Mouse (Mus musculus) macrophage (primary cell): ENCODE measurements around the gene Ctbp2. TPM values are rescaled to one million over a fixed set of nuclear protein-coding genes. Genes with fewer than 3 reads are reported as not detected.

ENCODE experiments used
- H3K27ac ChIP-seq: fragments of 350-480 bp; formaldehyde crosslinking; 2 replicates; pipeline ENCODE4 v1.9.0; 2021
- H3K36me3 ChIP-seq: fragments of 350-480 bp; formaldehyde crosslinking; 2 replicates; pipeline ENCODE4 v1.9.0; 2021; ENCODE audit errors: inconsistent target
- H3K4me3 ChIP-seq: fragments of 350-480 bp; formaldehyde crosslinking; 2 replicates; pipeline ENCODE4 v1.9.0; 2021; ENCODE audit errors: inconsistent target
- H3K79me2 ChIP-seq: fragments of 350-480 bp; formaldehyde crosslinking; 2 replicates; pipeline ENCODE4 v1.9.0; 2021; ENCODE audit errors: inconsistent target
- WGBS: methylation state at CpG from one replicate; pipeline ENCODE4 v1.1.7; 2026; ENCODE audit warnings: inconsistent platforms; ENCODE audit not compliant: missing documents; 5-methylcytosine and 5-hydroxymethylcytosine counted together
- polyA plus RNA-seq: library from polyadenylated mRNA; stranded (reverse); fragments of 250-400 nt; gene quantifications from 3 replicates; pipeline ENCODE4 v1.2.4, GENCODE M21; 2018; ENCODE audit warnings: inconsistent platforms
- total RNA-seq, 78 experiments: library from RNA; depleted of rRNA; stranded (reverse); fragments of 250-400 nt; gene quantifications; 1 replicate in 9 of 78; 2 replicates in 24 of 78; 3 replicates in 43 of 78; 4 replicates in 2 of 78; pipeline ENCODE4 v1.2.4; 2018; ENCODE audit warnings: inconsistent platforms in 56 of 78

Gene Ctbp2
- 100 to 1,000 TPM in 5 of 26 experiments, 10 to 100 TPM in 21; 39.6 to 123 (median 79.2) TPM for total RNA-seq (2018; cell fraction: chromatin; rRNA removed)
- 10 to 100 TPM; 28.9 to 55.4 (median 40.6) TPM for total RNA-seq (2018; cell fraction: cytosol; rRNA removed)
- total RNA-seq (2018; cell fraction: nucleus; rRNA removed): 100 to 1,000 TPM in 1 of 26 experiments, 10 to 100 TPM in 25; 26.8 to 103 (median 56.2) TPM
- polyA plus RNA-seq: 29.4 to 52.3 TPM (median 34.1 TPM) in 3 replicates

DNA sequence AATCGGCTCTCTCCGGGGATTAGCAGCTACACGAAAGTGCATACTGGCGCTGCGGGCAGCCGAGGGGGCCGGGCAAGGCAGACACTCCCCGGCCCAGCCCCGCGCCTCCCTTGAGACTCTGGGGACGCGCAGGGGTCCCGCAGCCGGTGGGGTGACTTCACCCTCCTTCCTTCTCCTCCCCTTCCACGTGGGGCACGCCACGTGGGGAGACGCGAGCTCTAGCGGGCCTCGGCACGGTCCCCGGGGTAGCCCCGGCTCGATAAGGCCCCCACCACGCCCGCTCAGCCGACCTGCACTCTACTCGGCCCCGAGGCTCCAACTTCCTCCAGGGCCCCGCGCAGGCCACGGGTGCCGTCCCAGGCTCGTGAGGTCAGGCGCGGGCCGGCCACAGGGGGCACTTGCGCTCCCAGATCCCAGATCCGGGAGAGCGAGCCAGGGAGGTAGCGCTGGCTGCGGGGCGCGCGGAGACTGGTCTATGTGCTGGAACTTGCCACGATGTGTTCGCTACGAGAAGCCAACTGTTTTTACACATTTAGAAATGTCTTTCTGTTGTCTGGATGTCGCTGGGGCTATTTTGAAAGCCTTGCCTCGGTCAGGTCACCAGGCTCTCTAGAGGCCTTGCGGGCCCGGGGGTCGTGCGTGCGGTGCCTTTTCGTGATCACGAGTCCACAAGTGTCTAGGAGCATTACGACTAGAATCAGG, at the start of gene Ctbp2:
TSS of gene Ctbp2 (minus strand) at position 356 of the 702 bp plus-strand sequence.
- 1% methylated on average over 59 of the region's 59 CpGs for WGBS
- no peaks in the 10 kb centered on the region for H3K36me3 ChIP-seq
- peaks cover 24% of the 10 kb centered on the region for H3K79me2 ChIP-seq
- H3K27ac ChIP-seq: peak within 1 kb of the TSS; percentile 76
- peak within 1 kb of the TSS; percentile 48 for H3K4me3 ChIP-seq

- WGBS: 84% methylated on average over 4 of the region's 4 CpGs
- H3K36me3 ChIP-seq: no peaks in the 10 kb centered on the region
- no peaks in the 10 kb centered on the region for H3K79me2 ChIP-seq
- H3K27ac ChIP-seq: no peak overlapping the region
- H3K4me3 ChIP-seq: no peak overlapping the region
Observed at GRCm38 (mm10) chr7:133171403-133172032, 47.4 kb upstream of the Ctbp2 start.

DNA sequence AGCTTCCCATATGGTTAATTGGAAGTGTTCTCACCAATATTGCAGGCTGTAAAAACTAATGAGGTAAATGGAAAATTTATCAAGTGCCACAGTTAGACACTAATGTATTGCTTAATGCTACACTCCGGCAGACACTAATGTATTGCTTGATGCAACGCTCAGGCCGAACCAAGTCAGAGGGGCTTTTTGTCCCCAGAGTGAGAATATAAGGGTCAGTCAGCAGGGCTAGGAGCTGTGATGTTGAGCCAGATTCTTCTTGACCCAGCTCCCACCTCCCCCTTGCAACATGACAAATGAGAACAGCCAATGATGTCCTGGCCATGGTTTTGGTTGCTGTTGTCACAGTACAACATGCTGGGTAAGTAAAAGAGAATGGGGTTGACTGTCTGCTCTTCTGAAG, 44.8 kb upstream of the Ctbp2 start:
- Histone ChIP-seq H3K4me3 (no peak overlapping the region), H3K79me2 (no peaks in the 10 kb centered on the region), H3K27ac (no peak overlapping the region), H3K36me3 (no peaks in the 10 kb centered on the region)
- 100% methylated on average over 3 of the region's 3 CpGs for WGBS

- Histone ChIP-seq H3K36me3 (no peaks in the 10 kb centered on the region), H3K79me2 (no peaks in the 10 kb centered on the region), H3K27ac (no peak overlapping the region), H3K4me3 (no peak overlapping the region)
- 89% methylated on average over 2 of the region's 2 CpGs for WGBS
Observed at GRCm38 (mm10) chr7:133167903-133168302, 43.7 kb upstream of the Ctbp2 start.

- Histone ChIP-seq H3K4me3 (no peak overlapping the region), H3K27ac (no peak overlapping the region), H3K79me2 (no peaks in the 10 kb centered on the region), H3K36me3 (no peaks in the 10 kb centered on the region)
- 53% methylated on average over 2 of the region's 2 CpGs for WGBS
Observed at GRCm38 (mm10) chr7:133164770-133165169, 40.6 kb upstream of the Ctbp2 start.

DNA sequence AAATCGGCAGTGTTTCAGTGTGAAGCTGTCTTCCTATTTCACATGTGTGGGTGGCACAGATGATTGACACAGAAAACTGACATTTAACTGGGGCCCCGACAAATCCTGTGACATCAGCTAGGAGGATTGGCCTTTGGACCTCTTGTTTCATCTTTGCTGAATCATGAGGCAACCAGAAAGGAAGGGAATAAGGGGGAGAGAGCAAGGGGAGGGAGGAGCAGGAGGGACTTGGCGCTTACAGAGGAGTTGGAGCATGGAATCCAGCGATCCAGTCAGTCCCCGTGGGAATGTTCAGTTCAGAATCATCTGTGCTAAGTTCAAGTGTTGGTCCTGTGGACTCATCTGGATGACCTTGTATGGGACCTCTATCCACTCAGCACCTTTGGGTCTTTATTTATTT, 38.9 kb upstream of the Ctbp2 start:
- H3K36me3 ChIP-seq: no peaks in the 10 kb centered on the region
- no peak overlapping the region for H3K4me3 ChIP-seq
- no peaks in the 10 kb centered on the region for H3K79me2 ChIP-seq
- WGBS: 79% methylated on average over 5 of the region's 5 CpGs
- no peak overlapping the region for H3K27ac ChIP-seq

- 0% methylated on average over 2 of the region's 2 CpGs for WGBS
- Histone ChIP-seq H3K79me2 (no peaks in the 10 kb centered on the region), H3K4me3 (no peak overlapping the region), H3K27ac (no peak overlapping the region), H3K36me3 (no peaks in the 10 kb centered on the region)
Observed at GRCm38 (mm10) chr7:133162131-133162530, 38.0 kb upstream of the Ctbp2 start.

DNA sequence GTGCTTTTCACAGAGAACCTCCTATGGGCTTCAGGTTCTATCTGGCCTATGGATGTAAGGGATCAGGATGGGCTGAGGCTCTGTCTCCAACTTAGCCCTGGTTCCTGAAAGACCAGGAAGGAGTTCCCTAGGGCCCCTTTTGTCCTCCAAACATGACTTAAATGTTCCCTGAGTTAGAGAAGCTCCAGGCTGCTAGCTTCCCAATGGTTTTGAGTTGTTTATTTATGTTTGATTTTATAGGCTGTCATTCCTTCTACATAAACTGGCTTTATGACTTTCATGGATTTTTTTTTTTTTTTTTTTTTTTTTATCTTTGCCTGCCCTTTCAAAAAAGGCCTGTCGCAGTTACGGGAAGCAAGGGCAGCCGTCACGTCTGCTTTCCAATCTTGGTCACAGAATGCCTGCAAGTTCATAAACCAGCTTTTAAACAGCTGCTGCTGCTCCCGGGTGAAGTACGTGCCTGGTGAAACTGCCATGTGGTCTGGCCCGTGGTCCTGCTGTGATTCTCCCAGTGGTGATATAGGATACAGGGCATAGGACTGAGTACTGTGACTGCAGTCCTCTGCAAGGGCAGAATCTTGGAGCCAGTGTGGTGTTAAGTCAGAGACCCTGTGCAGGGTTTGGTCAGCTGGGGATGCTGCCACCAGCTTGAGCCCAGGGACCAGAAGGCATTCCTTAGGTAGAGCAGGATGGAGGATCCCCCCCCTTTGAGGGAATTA, 37.4 kb upstream of the Ctbp2 start:
- Histone ChIP-seq H3K36me3 (no peaks in the 10 kb centered on the region), H3K27ac (no peak overlapping the region), H3K79me2 (no peaks in the 10 kb centered on the region), H3K4me3 (no peak overlapping the region)
- 78% methylated on average over 7 of the region's 7 CpGs for WGBS

DNA sequence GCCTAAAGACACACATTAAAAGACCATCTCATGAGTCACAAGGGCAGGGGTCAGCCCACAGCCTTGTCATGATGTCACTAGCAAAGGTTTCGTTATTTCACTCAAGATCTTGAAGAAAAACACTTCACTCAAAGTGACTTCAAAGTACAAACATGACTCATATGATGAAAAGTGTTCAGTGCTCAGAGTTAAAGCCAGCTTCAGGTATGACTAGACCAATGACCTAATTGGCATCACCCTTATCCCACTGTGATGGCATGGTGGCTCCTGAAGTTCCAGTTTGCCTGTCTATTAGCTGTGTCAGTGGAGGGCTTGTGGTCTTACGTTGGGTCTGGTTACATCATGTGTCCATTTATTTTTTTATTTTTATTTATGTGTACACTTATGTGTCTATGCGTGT, 35.4 kb upstream of the Ctbp2 start:
- 96% methylated on average over 3 of the region's 3 CpGs for WGBS
- no peaks in the 10 kb centered on the region for H3K79me2 ChIP-seq
- no peak overlapping the region for H3K4me3 ChIP-seq
- H3K36me3 ChIP-seq: no peaks in the 10 kb centered on the region
- no peak overlapping the region for H3K27ac ChIP-seq

DNA sequence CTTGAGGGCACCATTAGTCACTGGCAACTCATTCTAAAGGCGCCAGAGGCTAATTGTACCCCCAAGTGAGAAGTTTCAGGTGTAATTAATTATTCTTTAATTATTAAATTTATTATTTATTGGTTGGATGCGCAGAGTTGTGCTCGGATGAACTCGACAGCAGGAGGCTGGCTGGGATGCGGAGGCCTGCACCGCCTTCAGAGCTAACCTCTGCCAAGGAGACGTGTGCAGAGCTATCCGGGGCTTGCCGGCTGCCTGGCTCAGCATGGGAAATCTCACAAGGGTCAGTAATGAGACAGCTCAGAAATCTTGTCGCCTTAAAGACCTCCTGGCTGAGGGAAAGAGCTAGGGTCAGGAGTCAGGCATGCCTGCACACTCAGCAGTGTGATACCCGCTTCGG, 31.5 kb upstream of the Ctbp2 start:
- H3K36me3 ChIP-seq: no peaks in the 10 kb centered on the region
- no peaks in the 10 kb centered on the region for H3K79me2 ChIP-seq
- WGBS: 92% methylated on average over 12 of the region's 12 CpGs
- H3K4me3 ChIP-seq: no peak overlapping the region
- no peak overlapping the region for H3K27ac ChIP-seq

GRCm38 (mm10) chr7:133154846-133155245, 30.7 kb upstream of the Ctbp2 start:
- Histone ChIP-seq H3K79me2 (no peaks in the 10 kb centered on the region), H3K4me3 (no peak overlapping the region), H3K27ac (no peak overlapping the region), H3K36me3 (no peaks in the 10 kb centered on the region)
- WGBS: 93% methylated on average over 6 of the region's 6 CpGs

- H3K4me3 ChIP-seq: no peak overlapping the region
- H3K79me2 ChIP-seq: no peaks in the 10 kb centered on the region
- 84% methylated on average over 8 of the region's 8 CpGs for WGBS
- H3K27ac ChIP-seq: no peak overlapping the region
- no peaks in the 10 kb centered on the region for H3K36me3 ChIP-seq
Observed at GRCm38 (mm10) chr7:133139689-133140336, 15.7 kb upstream of the Ctbp2 start.

GRCm38 (mm10) chr7:133133552-133133951, 9.4 kb upstream of the Ctbp2 start:
- Histone ChIP-seq H3K4me3 (no peak overlapping the region), H3K27ac (no peak overlapping the region), H3K36me3 (no peaks in the 10 kb centered on the region), H3K79me2 (no peaks in the 10 kb centered on the region)
- WGBS: 84% methylated on average over 5 of the region's 5 CpGs

- 94% methylated on average over 5 of the region's 5 CpGs for WGBS
- H3K36me3 ChIP-seq: no peaks in the 10 kb centered on the region
- H3K4me3 ChIP-seq: no peak overlapping the region
- H3K79me2 ChIP-seq: no peaks in the 10 kb centered on the region
- H3K27ac ChIP-seq: no peak overlapping the region
Observed at GRCm38 (mm10) chr7:133132702-133133101, 8.5 kb upstream of the Ctbp2 start.
